Mouse (Mus musculus): ENCODE measurements around the gene Fhad1.

DNA sequence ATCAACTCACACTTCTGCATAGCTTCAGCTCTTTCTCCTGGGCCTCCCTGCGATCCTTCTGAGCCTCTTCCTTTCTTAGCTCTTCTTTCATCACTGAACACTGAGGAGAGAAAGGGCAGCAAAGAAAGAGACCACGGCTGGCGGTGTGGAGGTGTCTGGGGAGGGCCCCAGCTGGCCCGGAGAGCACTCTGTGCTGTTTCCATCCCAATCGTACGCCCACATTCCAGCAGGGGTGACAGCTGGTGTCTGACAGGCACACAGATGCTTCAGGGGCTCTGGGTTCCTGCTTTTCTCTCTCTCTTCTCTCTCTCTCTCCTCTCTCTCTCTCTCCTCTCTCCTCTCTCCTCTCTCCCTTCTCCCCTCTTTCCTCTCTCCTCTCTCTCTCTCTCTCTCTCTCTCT is 50.3 kb downstream of the Fhad1 start:
- TF ChIP-seq CTCF (IDR thresholded peaks at IDR 0.05; ENCODE audit: low read depth) (no peak), EP300 (IDR thresholded peaks at IDR 0.05; ENCODE audit: low read depth) (no peak)

All from liver, embryonic 14.5 days (tissue).